Mouse (Mus musculus) liver, adult 2 months (tissue): ENCODE data around the gene Hpgds. TPM values are rescaled to one million over a fixed set of nuclear protein-coding genes. Genes with fewer than 3 reads are reported as not detected.

Experiments used
- DNase-seq: peaks from one replicate; pipeline ENCODE4 v3.0.0-alpha.2; 2011; ENCODE audit warnings: low read depth, low spot score; ENCODE audit errors: extremely low read depth
- H3K27ac ChIP-seq: fragments of 200-500 bp; replicated peaks from 2 replicates; pipeline ENCODE4 v1.5.1; 2012; ENCODE audit warnings: low read depth, mild to moderate bottlenecking, control low read depth, inconsistent platforms, low read length; ENCODE audit not compliant: insufficient read depth
- H3K27me3 ChIP-seq: fragments of 200-500 bp; 2 replicates; pipeline ENCODE4 v1.6.1; 2012; ENCODE audit warnings: mild to moderate bottlenecking, moderate library complexity, low read length, inconsistent platforms; ENCODE audit not compliant: control insufficient read depth, insufficient read depth
- H3K36me3 ChIP-seq: fragments of 200-500 bp; 2 replicates; pipeline ENCODE4 v1.6.1; 2012; ENCODE audit warnings: low read length, inconsistent platforms; ENCODE audit not compliant: control insufficient read depth, insufficient read depth
- H3K4me1 ChIP-seq: fragments of 200-500 bp; 2 replicates; pipeline ENCODE4 v1.6.1; 2011; ENCODE audit warnings: low read length; ENCODE audit not compliant: control insufficient read depth, insufficient read depth
- H3K4me3 ChIP-seq: fragments of 200-500 bp; 2 replicates; pipeline ENCODE4 v1.5.1; 2011; ENCODE audit warnings: low read depth, mild to moderate bottlenecking, control low read depth, low read length, moderate library complexity; ENCODE audit not compliant: insufficient read depth
- H3K79me2 ChIP-seq: fragments of 200-500 bp; 2 replicates; pipeline ENCODE4 v1.6.1; 2012; ENCODE audit warnings: inconsistent platforms, mild to moderate bottlenecking, low read length, moderate library complexity; ENCODE audit not compliant: control insufficient read depth, insufficient read depth
- H3K9ac ChIP-seq: fragments of 200-500 bp; 2 replicates; pipeline ENCODE4 v1.6.1; 2012; ENCODE audit warnings: low read depth, mild to moderate bottlenecking, control low read depth, inconsistent platforms, low read length
- CTCF ChIP-seq: fragments of 200-500 bp; IDR thresholded peaks from 2 replicates; pipeline ENCODE4 v1.5.1; 2011; ENCODE audit warnings: low read depth, low read length, control low read depth
- POLR2A ChIP-seq: fragments of 200-500 bp; IDR thresholded peaks from 2 replicates; pipeline ENCODE4 v1.6.1; 2011; ENCODE audit warnings: low read length, control low read depth; ENCODE audit not compliant: insufficient read depth; ENCODE audit errors: extremely low read depth
- WGBS: fragments of 180-500 bp; shearing (Covaris S2); methylation state at CpG from one replicate; pipeline ENCODE4 v1.1.7; 2018; 5-methylcytosine and 5-hydroxymethylcytosine counted together
- polyA plus RNA-seq: library from polyadenylated mRNA; depleted of rRNA; stranded (reverse); fragments of >200 nt; gene quantifications from 2 replicates; pipeline ENCODE4 v1.2.3, GENCODE M21; 2012
- total RNA-seq: library from RNA; depleted of rRNA; stranded (reverse); fragments of >200 nt; gene quantifications from 2 replicates; pipeline ENCODE4 v1.2.3, GENCODE M21; 2014

The Hpgds gene
- total and polyA plus RNA-seq, 2 experiments, result 0.09 to 1.8 TPM

GRCm38 (mm10) chr6:65150703-65151102, 6.0 kb upstream of the Hpgds start:
- Histone ChIP-seq H3K27me3 (peaks cover 3% of the 10 kb centered on the region; the same call in 1 of the 2 replicates), H3K9ac (0 out of 2 replicates have a peak overlapping the region, but pooled peaks have one; percentile 35), H3K79me2 (no peaks in the 10 kb centered on the region), H3K27ac (no peak overlapping the region), H3K4me1 (no peaks in the 10 kb centered on the region), H3K4me3 (peak overlapping the region; percentile 7; the same call in 1 of the 2 replicates), H3K36me3 (no peaks in the 10 kb centered on the region)
- WGBS, result 17% methylated on average over 22 of the region's 22 CpGs
- DNase-seq, result no peak
- TF ChIP-seq POLR2A, result no peak
- no peak for TF ChIP-seq CTCF

DNA sequence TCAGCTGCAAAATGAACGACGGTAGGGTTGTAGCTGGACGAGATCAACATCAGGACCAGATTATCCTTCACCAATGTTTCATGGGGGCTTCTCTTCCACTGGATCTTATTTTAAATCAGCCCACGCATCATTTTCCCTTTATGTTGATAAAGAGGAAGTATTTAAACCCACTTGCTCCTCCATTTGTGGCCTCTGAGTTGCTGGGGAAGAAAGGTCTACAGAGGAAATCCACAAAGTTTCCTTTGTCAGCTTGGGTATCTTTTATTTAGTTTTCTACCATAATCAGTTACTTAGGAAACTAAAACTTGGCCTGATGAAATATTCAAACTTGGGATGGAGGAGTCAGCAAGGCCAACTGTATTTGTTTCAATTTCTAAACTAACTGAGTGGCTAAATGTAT, 1.7 kb upstream of the Hpgds start:
- no peak overlapping the region for H3K9ac ChIP-seq
- peaks cover 3% of the 10 kb centered on the region; the same call in 1 of the 2 replicates for H3K27me3 ChIP-seq
- DNase-seq, result no peak
- WGBS, result 89% methylated on average over 4 of the region's 4 CpGs
- no peaks in the 10 kb centered on the region for H3K79me2 ChIP-seq
- H3K4me1 ChIP-seq, result no peaks in the 10 kb centered on the region
- no peak overlapping the region for H3K27ac ChIP-seq
- H3K4me3 ChIP-seq, result no peak overlapping the region
- TF ChIP-seq CTCF (no peak), POLR2A (no peak)
- H3K36me3 ChIP-seq, result no peaks in the 10 kb centered on the region

DNA sequence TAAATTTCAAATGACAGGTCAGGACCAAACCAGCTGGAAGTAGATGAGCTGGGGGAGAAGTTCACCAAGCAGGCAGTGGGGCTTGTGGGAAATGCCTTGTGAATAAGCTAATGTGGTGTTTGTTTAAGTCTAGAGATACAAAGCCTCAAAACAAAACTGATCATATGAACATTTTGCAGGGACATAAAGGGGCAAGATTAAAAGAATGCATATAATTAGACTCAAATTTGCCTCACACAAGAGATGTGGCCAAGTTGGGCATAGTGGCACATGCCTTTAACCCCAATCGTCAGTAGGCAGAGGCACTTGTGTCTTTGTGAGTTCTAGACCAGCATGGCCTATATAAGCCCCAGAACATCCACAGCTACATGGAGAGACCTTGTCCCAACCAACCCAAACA, 2.4 kb downstream of the Hpgds start:
- Histone ChIP-seq H3K36me3 (no peaks in the 10 kb centered on the region), H3K27ac (no peak overlapping the region), H3K4me3 (no peak overlapping the region), H3K9ac (no peak overlapping the region), H3K4me1 (no peaks in the 10 kb centered on the region), H3K79me2 (no peaks in the 10 kb centered on the region), H3K27me3 (no peaks in the 10 kb centered on the region)
- no peak for DNase-seq
- 94% methylated on average over 1 of the region's 1 CpGs for WGBS
- TF ChIP-seq POLR2A (no peak), CTCF (no peak)

GRCm38 (mm10) chr6:65140750-65141243, 3.9 kb downstream of the Hpgds start:
- no peak overlapping the region for H3K9ac ChIP-seq
- 74% methylated on average over 6 of the region's 6 CpGs for WGBS
- no peaks in the 10 kb centered on the region for H3K4me1 ChIP-seq
- H3K27me3 ChIP-seq, result no peaks in the 10 kb centered on the region
- H3K36me3 ChIP-seq, result no peaks in the 10 kb centered on the region
- H3K27ac ChIP-seq, result no peak overlapping the region
- no peaks in the 10 kb centered on the region for H3K79me2 ChIP-seq
- no peak for DNase-seq
- TF ChIP-seq POLR2A (no peak), CTCF (no peak)
- H3K4me3 ChIP-seq, result no peak overlapping the region

DNA sequence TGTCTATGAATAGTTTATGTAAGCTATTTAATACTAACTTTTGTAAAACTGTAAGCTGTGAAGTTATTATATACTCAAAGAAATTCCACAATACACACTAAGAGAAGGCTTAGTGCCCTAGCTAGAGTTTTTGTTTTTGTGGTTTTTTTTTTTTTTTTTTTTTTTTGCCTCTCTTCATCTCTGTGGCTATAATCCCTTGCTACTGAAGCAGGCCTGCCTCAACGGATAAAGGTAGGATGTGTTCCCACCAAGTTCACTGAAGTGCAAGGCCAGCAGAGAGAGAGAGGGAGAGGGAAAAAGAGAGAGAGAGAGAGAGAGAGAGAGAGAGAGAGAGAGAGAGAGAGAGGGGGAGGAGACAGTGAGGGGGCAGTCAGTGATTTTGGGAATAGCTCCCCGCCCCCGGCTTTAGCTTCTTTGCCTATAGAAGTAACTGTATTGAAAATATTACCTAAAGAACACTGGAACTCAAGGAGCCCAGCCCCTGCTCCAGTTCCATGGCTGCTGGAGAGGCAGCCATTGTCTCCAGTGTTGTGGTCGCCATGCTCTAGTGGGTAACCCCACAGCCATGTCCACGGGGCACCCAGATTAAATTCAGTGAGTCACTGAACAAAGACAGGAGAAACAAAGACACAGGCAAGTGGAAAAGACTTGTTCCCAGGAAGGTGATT, 4.5 kb downstream of the Hpgds start:
- Histone ChIP-seq H3K4me1 (no peaks in the 10 kb centered on the region), H3K36me3 (no peaks in the 10 kb centered on the region), H3K79me2 (no peaks in the 10 kb centered on the region), H3K27ac (no peak overlapping the region), H3K9ac (no peak overlapping the region), H3K27me3 (no peaks in the 10 kb centered on the region), H3K4me3 (no peak overlapping the region)
- 76% methylated on average over 5 of the region's 5 CpGs for WGBS
- no peak for TF ChIP-seq POLR2A
- TF ChIP-seq CTCF, result no peak
- DNase-seq, result no peak

DNA sequence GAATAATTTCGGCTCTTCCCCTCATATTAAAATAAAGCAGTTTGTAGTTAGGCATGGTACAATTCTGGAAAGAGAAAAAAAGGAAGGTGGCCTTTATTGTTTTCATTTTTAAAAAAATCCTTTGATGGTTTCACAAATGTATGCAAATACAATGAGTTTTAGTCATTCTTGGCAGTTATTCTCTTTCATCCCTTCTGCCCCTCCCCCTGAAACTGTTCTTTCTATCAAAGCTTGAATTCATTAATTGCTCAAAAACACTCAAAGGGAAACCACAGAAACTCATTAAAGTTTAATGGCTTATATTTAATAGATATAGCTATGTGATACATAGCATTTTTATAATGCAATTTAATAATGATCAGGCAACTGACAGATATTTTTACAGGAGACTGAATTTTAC, 6.5 kb downstream of the Hpgds start:
- Histone ChIP-seq H3K27me3 (no peaks in the 10 kb centered on the region), H3K4me1 (no peaks in the 10 kb centered on the region), H3K4me3 (no peak overlapping the region), H3K79me2 (no peaks in the 10 kb centered on the region), H3K36me3 (no peaks in the 10 kb centered on the region), H3K27ac (no peak overlapping the region), H3K9ac (no peak overlapping the region)
- 79% methylated on average over 1 of the region's 1 CpGs for WGBS
- TF ChIP-seq CTCF (no peak), POLR2A (no peak)
- DNase-seq, result no peak
